ENCODE assay signal across 14 mouse cellular contexts in the genomic region with DNA sequence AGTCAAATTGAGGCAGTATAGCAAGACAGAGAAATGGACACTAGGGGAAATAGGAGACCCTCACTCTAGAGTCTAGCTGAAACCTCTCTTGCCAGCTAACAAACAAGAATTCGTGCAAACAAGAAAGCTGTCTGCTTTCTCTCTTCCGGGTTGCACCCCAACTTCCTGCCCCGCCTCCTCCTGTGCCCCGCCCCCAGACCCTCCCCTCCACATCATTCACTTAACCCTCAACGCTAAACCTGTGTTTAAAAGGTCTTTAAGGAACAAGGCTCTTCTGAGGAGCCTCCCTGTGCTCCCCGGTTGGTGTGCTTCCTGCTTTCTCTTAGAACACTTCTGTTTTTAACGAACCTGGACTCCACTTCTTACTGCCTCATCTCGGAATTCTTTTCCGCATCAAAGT.
DNase-seq lines count a peak whose midpoint lies in the region; ATAC-seq and TF ChIP-seq lines count a peak whose summit lies in the region.
"Had no signal": no experiment of that assay in that cellular context is flagged by ENCODE, and none has a peak within 500 bp of the region (broad histone marks: within the 10 kb centered on the region; RNA-seq: fewer than 3 reads in every experiment).

No protein-coding gene starts in this region.

- ATAC-seq in heart, embryonic 11.5 days (replicated peaks; ENCODE audit: insufficient number of reproducible peaks, low FRiP score, low TSS enrichment) = no peak
- no peak for ATAC-seq in liver, embryonic 12.5 days
- no peak for ATAC-seq in liver, postnatal 0 days
- ATAC-seq in common myeloid progenitor, adult 5-6 weeks (replicated peaks; ENCODE audit: low read depth, poor library complexity, severe bottlenecking) = peak; percentile 45; the same call in 1 of the 2 replicates
- peak; percentile 48; the same call in 1 of the 2 replicates for ATAC-seq in megakaryocyte progenitor cell, adult 5-6 weeks (replicated peaks; ENCODE audit: poor library complexity)
- ATAC-seq: forebrain, embryonic 14.5 days had no signal

- 0 out of 2 replicates have a peak, but pooled peaks cover 4% of the 10 kb centered on the region for H3K27me3 ChIP-seq in heart, embryonic 10.5 days (ENCODE audit: insufficient read depth, poor library complexity, severe bottlenecking)
- H3K27me3 ChIP-seq in heart, embryonic 11.5 days (ENCODE audit: control insufficient read depth, insufficient read depth, low read length) = no peaks in the 10 kb centered on the region
- no peaks in the 10 kb centered on the region for H3K27me3 ChIP-seq in liver, embryonic 12.5 days (replicated peaks)
- H3K27me3 ChIP-seq in liver, postnatal 0 days (ENCODE audit: insufficient read depth, low read length) = no peaks in the 10 kb centered on the region
- H3K27me3 ChIP-seq: liver, embryonic 15.5 days; stomach, embryonic 15.5 days had no signal

- TF ChIP-seq CTCF in liver, postnatal 0 days (IDR thresholded peaks at IDR 0.05; ENCODE audit: low read depth) = no peak

- no peak for TF ChIP-seq EP300 in liver, postnatal 0 days (IDR thresholded peaks at IDR 0.05; ENCODE audit: low read depth)

- no peak overlapping the region for H3K27ac ChIP-seq in heart, embryonic 10.5 days
- no peak overlapping the region for H3K27ac ChIP-seq in heart, embryonic 11.5 days (ENCODE audit: low read depth, low read length)
- no peak overlapping the region for H3K27ac ChIP-seq in liver, embryonic 12.5 days
- no peak overlapping the region for H3K27ac ChIP-seq in liver, postnatal 0 days (ENCODE audit: low read depth)
- H3K27ac ChIP-seq: liver, embryonic 15.5 days; stomach, embryonic 15.5 days had no signal

- no peaks in the 10 kb centered on the region for H3K4me1 ChIP-seq in heart, embryonic 10.5 days
- H3K4me1 ChIP-seq in heart, embryonic 11.5 days (ENCODE audit: control insufficient read depth, insufficient read depth, low read length) = no peaks in the 10 kb centered on the region
- H3K4me1 ChIP-seq in liver, embryonic 12.5 days = no peaks in the 10 kb centered on the region
- no peaks in the 10 kb centered on the region for H3K4me1 ChIP-seq in liver, postnatal 0 days (ENCODE audit: insufficient read depth)
- H3K4me1 ChIP-seq: liver, embryonic 15.5 days had no signal

- 57% methylated on average over 9 of the region's 9 CpGs for WGBS in heart, embryonic 10.5 days
- 48% methylated on average over 9 of the region's 9 CpGs for WGBS in heart, embryonic 11.5 days (ENCODE audit: insufficient replicate concordance)
- WGBS in liver, embryonic 12.5 days (ENCODE audit: insufficient replicate concordance) = 35% methylated on average over 9 of the region's 9 CpGs
- 34% methylated on average over 9 of the region's 9 CpGs for WGBS in liver, postnatal 0 days (ENCODE audit: insufficient replicate concordance)

- no peaks in the 10 kb centered on the region for H3K9me3 ChIP-seq in heart, embryonic 10.5 days
- no peaks in the 10 kb centered on the region for H3K9me3 ChIP-seq in heart, embryonic 11.5 days (replicated peaks; ENCODE audit: control insufficient read depth, low read length)
- no peaks in the 10 kb centered on the region for H3K9me3 ChIP-seq in liver, embryonic 12.5 days (replicated peaks)
- H3K9me3 ChIP-seq in liver, postnatal 0 days (ENCODE audit: low read length) = no peaks in the 10 kb centered on the region
- H3K9me3 ChIP-seq: liver, embryonic 15.5 days; stomach, embryonic 15.5 days had no signal

- no peaks in the 10 kb centered on the region for H3K36me3 ChIP-seq in heart, embryonic 10.5 days
- no peaks in the 10 kb centered on the region for H3K36me3 ChIP-seq in heart, embryonic 11.5 days (ENCODE audit: control insufficient read depth, insufficient read depth, low read length)
- H3K36me3 ChIP-seq in liver, embryonic 12.5 days = no peaks in the 10 kb centered on the region
- H3K36me3 ChIP-seq in liver, postnatal 0 days (replicated peaks; ENCODE audit: insufficient read depth, low read length) = no peaks in the 10 kb centered on the region
- H3K36me3 ChIP-seq: liver, embryonic 15.5 days; stomach, embryonic 15.5 days had no signal

- H3K4me3 ChIP-seq in heart, embryonic 10.5 days = peak overlapping the region; percentile 18; the same call in 1 of the 2 replicates
- H3K4me3 ChIP-seq in heart, embryonic 11.5 days (ENCODE audit: low read depth, low read length) = no peak overlapping the region
- no peak overlapping the region for H3K4me3 ChIP-seq in liver, embryonic 12.5 days
- no peak overlapping the region for H3K4me3 ChIP-seq in liver, postnatal 0 days (ENCODE audit: low read depth, low read length)
- H3K4me3 ChIP-seq: liver, embryonic 15.5 days; stomach, embryonic 15.5 days had no signal

- H3K4me2 ChIP-seq in heart, embryonic 11.5 days = no peak overlapping the region
- peak overlapping the region; percentile 14 for H3K4me2 ChIP-seq in liver, embryonic 12.5 days
- H3K4me2 ChIP-seq in liver, postnatal 0 days (ENCODE audit: low read depth, low read length) = no peak overlapping the region
- H3K4me2 ChIP-seq: liver, embryonic 15.5 days; stomach, embryonic 15.5 days had no signal

- no peak overlapping the region for H3K9ac ChIP-seq in heart, embryonic 11.5 days (ENCODE audit: low read depth, low read length)
- H3K9ac ChIP-seq in liver, embryonic 12.5 days = no peak overlapping the region
- H3K9ac ChIP-seq in liver, postnatal 0 days (replicated peaks) = no peak overlapping the region
- H3K9ac ChIP-seq: liver, embryonic 15.5 days; stomach, embryonic 15.5 days had no signal

- DNase-seq in heart, embryonic 10.5 days (ENCODE audit: low spot score) = no peak
- DNase-seq in liver, postnatal 0 days = no peak
- no peak for DNase-seq in embryo, embryonic 10 days (ENCODE audit: low spot score)
- no peak for DNase-seq in embryo, embryonic 11 days
- DNase-seq: adrenal gland, postnatal 25 days; cerebellum, adult 18-20 months; lung, postnatal 10 days had no signal

Comparison
In these comparisons a context has a peak if more than half of its experiments do, and no peak if none do; other contexts are left out.
1. ATAC-seq: peak in common myeloid progenitor, adult 5-6 weeks (single experiment) and megakaryocyte progenitor cell, adult 5-6 weeks (single experiment); none in heart, embryonic 11.5 days (single experiment), liver, embryonic 12.5 days (single experiment) and liver, postnatal 0 days (single experiment).